Mouse (Mus musculus) c-Kit-positive CD71-positive TER-119-negative erythroid progenitor cells, embryonic 14.5 days (primary cell): ENCODE results near the gene Rpl3l.

Experiments
- DNase-seq: peaks from one replicate; pipeline ENCODE4 v3.0.0-alpha.2; 2013; ENCODE audit warnings: low read depth

Rpl3l gene

GRCm38 (mm10) chr17:24742307-24742706 lies 14.7 kb downstream of the Rpl3l start:
- no peak for DNase-seq

- DNase-seq, result no peak
Measured at GRCm38 (mm10) chr17:24743896-24744295, 16.3 kb downstream of the Rpl3l start.

GRCm38 (mm10) chr17:24744381-24744780 lies 16.8 kb downstream of the Rpl3l start:
- no peak for DNase-seq

- DNase-seq, result peak; percentile 77
Measured at GRCm38 (mm10) chr17:24745526-24746497, 18.2 kb downstream of the Rpl3l start.

- no peak for DNase-seq
Measured at GRCm38 (mm10) chr17:24746986-24747385, 19.4 kb downstream of the Rpl3l start.

- DNase-seq, result no peak
Measured at GRCm38 (mm10) chr17:24751528-24751927, 23.9 kb downstream of the Rpl3l start.

- no peak for DNase-seq
Measured at GRCm38 (mm10) chr17:24752415-24753394, 25.1 kb downstream of the Rpl3l start, which contains the start of gene Hs3st6. Gene Hs3st6 (plus strand): TSS chr17:24752988.

- no peak for DNase-seq
Measured at GRCm38 (mm10) chr17:24757394-24757793, 29.8 kb downstream of the Rpl3l start.

- DNase-seq, result no peak
Measured at GRCm38 (mm10) chr17:24761121-24761520, 33.5 kb downstream of the Rpl3l start.

GRCm38 (mm10) chr17:24765016-24765905 lies 37.6 kb downstream of the Rpl3l start:
- no peak for DNase-seq

- no peak for DNase-seq
Measured at GRCm38 (mm10) chr17:24766266-24766875, 38.8 kb downstream of the Rpl3l start.

- no peak for DNase-seq
Measured at GRCm38 (mm10) chr17:24769146-24769545, 41.5 kb downstream of the Rpl3l start.

GRCm38 (mm10) chr17:24773241-24773640 lies 45.6 kb downstream of the Rpl3l start:
- DNase-seq, result no peak

GRCm38 (mm10) chr17:24775173-24775572 lies 47.6 kb downstream of the Rpl3l start:
- DNase-seq, result no peak

- no peak for DNase-seq
Measured at GRCm38 (mm10) chr17:24777073-24777472, 49.5 kb downstream of the Rpl3l start.

- no peak for DNase-seq
Measured at GRCm38 (mm10) chr17:24780821-24781220, 53.2 kb downstream of the Rpl3l start.
